Mouse (Mus musculus) urinary bladder, postnatal 25 days (tissue): ENCODE measurements around the gene Ttc38.
A peak's percentile ranks its signal among the peaks of the same experiment; 100 is the strongest.
"Not testable (repeated sequence)": the region's sequence is repeated elsewhere in the genome, so short reads cannot be mapped to it uniquely, and the experiment has no call there.

Experiments used
- DNase-seq: peaks from one replicate; pipeline ENCODE4 v3.0.0; 2022; ENCODE audit warnings: low spot score

The Ttc38 gene

DNA sequence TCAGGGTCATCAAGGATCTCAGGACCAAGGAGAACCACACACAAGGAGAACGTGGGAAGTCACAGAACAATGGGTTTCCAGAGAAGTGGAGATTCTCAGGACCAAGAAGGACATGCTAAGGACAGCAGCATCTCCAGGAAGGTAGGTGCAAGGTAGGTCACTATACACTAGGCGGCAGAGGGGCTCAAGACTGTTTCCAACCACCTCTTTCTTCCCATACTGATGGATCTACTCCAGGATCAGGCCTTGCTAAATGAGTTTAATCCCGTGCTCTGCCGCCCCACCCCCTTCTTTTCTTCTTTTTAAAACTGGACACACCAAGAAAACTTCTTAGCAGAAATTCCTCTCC lies 10.1 kb upstream of the Ttc38 start:
- no peak for DNase-seq

DNA sequence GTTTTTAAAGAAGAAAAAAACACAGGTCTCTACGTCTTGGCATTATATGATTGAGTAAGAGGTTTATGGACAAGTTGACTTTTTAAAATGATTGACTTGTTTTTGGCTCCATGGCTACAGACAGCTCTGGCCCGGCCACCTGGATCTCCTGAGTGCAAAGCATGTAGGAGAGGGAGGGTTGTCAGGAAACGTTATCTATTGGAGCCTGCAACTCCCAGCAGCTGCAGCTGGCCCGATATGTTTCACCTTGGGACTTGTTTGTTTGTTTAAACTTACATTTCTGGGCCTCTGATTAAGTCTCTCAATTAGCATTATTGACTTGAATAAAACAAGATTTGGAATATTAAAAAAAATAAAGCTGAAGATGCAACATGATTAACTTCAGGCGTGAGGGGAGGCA lies 5.4 kb upstream of the Ttc38 start:
- no peak for DNase-seq

DNA sequence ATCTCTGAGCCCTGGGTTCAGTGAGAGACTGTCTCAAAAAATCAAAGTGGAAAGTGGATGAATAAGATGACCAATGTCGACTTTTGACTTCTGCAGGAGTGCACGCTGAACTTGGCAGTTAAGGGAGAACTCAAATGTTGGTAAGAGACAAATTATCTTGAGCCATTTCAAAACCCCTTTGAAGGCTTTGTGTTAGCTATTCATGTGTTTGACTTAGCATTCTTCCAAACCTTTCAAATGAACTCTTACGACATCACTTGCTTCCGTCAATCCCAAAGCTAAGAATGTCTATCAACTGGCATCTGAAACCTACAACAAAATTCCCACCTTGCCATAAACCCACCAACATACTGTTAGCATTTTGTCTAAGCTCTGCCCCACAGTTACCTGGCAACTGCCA lies 4.0 kb upstream of the Ttc38 start:
- no peak for DNase-seq

DNA sequence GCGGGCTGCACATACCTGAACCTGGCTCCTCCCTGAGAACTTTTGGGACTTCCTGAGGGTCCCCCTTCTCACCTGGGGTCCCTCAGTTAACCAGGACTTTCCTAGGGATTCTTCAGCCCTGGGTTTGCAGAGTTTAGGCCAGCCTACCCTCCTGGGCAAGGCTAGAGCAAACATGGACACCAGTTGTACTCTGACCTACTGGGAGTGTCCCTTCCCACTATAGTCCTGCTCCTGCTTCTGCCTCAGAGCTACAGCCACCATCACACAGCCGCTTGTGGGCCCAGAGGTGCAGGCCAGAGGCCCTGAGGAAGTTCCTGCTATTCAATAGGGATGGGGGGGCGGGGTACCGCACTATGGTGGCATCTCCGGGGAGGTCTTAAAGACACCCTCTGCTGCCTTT lies 2.6 kb upstream of the Ttc38 start:
- DNase-seq: no peak

DNA sequence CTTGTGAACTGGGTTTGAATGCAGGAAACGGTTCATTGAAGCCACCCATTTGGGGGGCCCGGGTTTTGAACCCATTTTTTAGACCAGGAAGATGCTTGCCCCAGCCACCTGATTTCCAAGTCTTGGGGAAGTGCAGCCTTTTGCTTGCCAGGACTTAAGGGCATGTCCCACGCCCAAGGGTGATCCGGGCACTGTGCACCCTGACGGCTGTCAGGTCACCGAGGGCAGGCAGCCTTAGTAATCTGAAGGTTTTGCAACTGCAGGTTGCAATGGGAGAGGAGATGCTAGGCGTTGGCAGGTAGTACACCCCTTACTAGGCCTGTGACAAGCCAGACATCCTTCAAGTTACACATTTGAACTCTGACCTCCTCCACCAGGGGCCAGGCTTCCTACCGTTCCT lies 493 bp downstream of the Ttc38 start:
- DNase-seq: no peak

DNA sequence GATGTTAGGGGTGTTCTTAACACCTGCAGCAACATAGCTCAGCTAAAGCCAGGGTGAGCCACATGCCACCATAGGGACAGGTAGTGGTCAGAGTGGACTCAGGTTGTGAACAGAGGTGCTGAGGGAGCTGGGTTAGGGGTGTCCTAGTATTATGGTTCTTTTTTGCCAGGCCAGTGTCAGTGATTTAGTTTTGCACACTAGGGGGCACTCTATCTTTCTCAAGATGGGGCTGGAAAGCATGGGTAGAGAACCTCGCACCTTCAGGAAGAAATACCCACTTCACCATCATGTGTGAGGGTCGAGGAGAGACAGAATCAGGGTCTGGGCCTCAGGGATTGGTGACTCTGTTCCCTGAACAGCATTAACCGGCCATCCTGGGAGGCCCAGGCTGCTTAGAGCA lies 3.2 kb downstream of the Ttc38 start:
- DNase-seq: no peak

DNA sequence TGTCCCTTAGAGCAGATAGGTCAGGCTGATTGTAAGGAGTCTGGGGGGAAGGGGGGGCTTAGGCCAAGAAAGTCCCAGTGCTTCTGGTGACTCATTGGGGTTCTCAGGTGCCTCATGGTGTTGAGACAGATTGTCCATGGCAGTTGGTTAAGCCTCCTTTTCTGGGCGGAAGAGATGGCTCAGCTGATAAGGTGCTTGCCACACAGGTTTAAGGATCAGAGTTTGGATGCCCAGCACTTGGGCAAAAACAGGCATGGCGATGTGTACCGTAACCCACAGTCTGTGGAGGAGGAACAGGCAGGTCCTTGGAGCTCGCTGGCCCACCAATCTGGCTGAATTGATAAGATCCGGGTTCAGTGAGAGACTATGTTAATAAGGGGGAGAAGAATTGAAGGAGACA lies 4.8 kb downstream of the Ttc38 start:
- peak; percentile 37 for DNase-seq

DNA sequence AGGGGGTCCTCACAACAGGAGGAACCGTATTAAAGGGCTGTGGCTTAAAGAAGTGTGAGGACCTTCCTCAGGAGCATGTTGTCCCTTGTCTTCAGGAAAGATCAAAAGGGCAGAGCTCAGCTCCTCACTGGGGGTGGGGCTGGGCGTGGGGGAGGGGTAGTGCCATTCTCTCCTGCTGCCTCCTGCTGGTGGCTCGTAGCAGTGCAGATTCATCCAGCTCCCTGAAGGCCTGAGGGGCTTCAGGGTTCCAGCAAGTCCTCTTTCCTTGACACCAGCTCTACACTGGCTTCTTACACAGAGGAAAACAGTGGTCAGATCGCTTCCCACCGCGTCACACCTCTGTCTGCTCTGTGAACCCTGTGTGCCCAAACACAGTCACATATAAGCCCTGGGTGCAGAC lies 8.9 kb downstream of the Ttc38 start:
- no peak for DNase-seq

DNA sequence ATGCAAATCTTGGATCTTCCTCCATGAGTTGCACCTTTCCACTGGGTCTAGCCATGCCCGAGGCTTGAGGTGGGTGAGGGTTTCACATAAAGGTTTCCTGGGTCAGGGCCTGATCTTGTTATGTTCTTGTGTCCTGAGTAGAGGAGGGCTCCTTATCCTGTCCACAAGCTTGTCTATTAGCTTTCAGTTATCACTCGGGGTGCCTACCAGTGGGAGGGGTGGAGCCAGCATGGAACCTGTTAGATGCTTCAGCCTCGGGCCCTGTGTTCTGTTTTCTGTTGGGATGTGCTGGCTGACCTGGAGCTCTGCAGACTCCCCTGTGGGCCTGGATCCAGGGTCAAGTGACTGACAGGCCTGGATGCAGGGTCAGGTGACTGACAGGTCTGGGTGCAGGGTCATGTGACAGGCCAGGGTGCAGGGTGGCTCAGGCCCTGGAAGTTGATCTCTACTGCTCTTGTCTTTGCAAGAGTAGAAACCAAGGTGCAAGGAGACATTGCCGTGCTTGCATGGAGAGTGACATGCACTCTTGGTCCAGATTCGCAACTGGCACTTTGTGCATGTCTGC lies 9.8 kb downstream of the Ttc38 start:
- no peak for DNase-seq

DNA sequence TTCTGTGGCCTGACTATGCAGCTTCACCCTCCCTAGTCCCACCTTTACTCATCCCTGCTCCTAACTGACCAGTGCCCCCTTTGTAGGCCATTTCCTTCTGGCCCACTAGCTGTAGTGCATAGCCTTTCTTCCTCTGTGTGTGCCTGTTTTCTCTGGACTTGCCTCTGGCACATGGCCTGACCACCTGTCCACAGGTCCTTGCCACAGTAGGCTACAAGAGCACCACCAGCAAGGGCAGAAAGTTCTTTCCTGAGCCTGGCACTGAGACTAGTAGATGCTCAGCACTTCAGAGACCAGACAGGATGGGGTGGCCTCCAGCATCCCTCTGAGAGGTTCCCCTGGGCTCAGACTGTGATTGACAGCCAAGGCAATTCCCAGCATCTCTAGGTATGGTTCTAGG lies 13.0 kb downstream of the Ttc38 start:
- no peak for DNase-seq

DNA sequence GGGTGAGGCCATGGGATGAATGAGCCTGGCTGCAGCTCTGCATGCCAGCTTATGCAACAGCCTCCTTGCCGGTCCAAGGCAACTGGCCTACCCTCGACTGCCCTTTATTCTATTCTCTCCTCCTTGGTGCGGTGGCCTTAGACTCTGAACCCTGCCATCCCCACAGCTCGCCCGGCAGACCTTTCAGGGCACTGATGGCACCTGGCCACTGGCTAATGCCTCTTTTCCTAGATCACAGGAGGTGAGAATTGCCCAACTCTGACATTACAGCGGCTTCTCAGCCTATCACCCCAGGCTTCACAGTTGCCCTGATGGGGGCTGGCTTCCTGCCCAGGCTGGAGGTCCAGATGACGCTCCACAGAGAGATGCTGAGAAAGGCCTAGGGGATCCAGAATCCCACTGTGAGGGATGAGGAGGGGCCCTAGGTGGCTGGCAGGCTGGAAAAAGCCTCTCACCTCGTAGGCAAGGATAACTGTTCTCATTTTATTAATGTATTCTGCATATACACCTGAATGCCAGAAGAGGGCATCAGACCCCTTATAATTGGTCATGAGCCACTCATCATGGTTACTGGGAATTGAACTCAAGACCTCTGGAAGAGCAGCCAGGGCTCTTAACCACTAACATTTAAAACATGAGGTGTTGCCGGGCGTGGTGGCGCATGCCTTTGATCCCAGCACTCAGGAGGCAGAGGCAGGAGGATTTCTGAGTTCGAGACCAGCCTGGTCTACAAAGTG lies 19.7 kb downstream of the Ttc38 start:
- no peak for DNase-seq

DNA sequence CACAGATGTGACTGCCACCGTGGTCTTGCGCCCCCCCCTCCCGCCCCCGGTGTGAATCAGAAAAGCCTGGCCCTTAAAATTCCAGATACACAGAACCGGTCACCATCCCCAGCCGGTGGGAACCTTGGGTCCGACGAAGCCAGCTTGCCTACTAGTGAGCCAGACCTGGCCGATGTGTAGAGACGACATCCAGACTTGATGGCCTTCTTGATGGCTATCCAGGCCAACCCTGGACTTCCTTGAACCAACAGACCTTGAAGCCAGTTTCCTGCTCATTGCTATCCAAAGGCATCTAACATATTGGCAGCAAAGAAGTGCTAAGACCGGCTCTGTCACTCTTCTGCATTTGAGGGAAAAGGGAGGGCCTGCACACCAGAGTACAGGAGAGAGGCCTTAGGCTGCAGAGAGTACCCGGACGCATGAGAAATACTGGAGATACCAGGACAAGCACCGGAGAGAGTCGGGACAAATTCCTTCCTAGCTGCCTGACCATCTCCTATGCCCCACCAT lies 26.9 kb downstream of the Ttc38 start:
- DNase-seq: no peak

DNA sequence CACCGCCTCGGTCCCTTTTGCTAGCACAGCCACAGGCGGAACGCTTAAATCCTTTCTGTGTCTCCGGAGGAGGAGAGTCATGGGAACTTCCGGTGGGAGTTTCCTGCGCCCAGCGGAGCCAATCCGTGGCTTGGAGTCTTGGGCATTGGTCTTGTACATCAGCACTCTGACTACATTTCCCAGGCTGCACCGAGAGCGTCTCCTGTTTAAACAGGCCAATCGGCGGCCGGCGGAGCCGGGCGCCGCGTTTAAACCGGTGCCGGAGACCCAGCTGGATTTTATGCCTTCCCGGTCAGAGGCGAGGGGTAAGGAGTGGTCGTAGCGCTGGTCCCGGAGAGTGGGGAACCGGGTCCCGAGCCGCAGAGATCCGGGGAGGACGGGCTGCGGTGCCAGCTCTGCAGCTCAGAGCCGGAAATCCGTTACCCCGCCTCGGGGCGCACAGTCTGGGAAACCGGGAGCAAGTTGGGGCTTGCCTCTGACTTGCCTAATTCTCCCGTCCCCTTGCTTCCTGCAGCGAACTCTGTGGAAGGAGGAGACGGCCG lies 27.5 kb downstream of the Ttc38 start, which contains the start of gene Gtse1:
Gene Gtse1, plus strand, starts transcription at position 256 of the 542 bp plus-strand sequence.
- DNase-seq: peak; percentile 83

DNA sequence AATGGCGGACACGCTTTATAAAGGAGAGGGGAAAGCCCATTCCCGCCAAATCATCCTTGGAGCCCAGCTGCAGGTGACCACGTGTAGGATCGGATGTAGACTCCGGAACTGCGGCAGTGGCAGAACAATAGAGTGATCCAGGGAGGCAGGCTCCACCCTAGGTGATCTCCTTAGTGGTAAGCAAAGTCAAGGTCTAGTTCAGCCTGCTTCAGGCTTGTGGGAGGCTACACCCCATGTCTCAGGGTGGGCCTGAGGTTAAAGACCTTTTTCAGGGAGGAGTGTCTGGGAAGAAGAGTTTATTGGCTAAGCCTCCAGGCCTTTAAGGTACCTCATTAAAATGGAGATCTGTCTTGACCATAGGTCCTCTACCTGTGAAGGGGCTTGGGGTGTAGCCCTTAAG lies 33.8 kb downstream of the Ttc38 start:
- DNase-seq: not testable (repeated sequence)

DNA sequence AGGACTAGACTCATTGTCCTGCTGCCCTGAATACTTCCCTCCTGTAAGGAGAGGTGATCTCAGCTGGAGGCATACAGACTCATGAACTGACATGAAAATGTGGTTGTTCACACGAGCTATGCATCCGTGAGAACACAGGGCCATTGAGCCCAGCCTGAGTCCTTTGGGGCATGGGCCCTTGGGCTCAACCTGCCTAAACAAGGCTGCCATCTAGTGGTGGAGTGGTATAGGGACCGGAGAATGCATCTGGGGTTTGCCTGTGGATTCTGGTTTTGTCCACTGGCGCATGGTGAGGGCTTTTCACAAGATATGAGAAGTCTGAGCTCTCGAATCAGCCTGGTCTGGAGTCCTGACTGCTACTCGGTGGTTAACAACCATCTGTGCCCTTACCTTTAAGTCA lies 35.6 kb downstream of the Ttc38 start:
- DNase-seq: peak; percentile 72

DNA sequence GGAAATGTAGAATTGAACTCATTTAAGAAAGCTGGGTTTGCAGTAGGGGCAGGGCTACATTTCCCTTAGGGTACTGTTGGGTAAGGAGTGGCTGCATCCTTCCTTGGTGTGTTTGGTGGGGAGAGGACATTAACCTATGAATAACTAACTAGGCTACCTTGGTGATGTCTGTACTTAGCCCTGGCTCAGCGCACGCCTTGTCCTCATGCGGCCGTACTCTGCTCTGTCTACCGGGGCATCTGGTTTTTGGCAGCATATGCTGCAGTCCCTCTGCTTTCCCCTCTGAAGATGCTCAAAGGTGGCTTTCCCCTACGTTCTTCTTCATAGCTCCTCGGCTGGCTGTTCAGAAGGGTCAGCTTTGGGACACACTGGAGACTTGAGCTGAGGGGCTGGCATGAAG lies 45.2 kb downstream of the Ttc38 start:
- DNase-seq: no peak

DNA sequence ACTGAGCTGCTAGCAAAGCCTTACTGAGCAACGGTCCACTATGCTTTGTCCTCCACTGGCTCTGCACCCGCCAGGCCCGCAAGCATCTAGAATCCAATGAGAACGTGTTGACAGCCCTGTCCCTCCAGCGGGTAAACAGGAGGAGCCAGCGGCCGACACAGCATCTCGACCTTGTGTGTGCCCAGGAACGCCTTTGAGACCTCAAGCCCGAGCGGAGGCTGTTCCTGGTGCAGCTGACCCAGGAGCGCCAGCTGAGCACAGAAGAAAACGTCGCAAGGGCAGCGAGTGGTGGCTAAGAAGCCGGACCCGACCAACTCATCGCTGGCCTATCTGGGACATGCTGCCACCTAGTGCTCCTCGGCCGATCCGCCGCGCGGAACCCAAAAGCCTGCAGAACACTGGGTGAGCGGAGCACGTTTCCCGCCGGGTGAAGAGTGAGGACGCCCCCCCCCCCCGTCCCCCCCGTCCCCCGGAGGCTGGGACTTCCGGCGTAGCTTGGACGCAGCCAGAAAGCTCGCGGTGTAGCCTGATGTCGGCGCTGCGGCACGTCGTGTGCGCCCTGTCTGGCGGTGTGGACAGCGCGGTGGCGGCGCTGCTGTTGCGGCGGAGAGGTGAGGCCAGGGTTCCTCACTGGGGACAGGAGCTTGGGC lies 46.9 kb downstream of the Ttc38 start, which contains the start of gene Trmu:
Gene Trmu, plus strand, starts transcription at position 465 of the 650 bp plus-strand sequence.
- peak; percentile 75 for DNase-seq

DNA sequence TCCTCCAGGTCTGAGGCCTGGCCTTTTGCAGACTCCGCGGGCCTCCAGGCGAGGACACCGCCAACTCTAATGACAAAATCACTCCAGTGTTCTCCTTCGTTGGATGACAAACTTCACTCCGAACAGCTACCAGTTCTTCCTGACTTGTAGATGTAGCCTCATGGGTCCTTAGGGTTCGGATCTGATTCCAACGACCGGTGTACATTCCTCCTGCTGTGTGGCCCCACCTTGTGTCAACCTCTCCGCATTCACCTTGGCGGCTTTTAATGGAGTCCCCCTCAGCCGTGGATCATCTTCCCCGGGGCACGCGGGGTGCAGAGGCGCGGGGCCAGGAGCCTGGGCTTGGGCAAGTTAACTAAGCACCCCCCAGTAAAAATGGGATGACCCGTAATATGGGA lies 47.4 kb downstream of the Ttc38 start:
- peak; percentile 23 for DNase-seq

DNA sequence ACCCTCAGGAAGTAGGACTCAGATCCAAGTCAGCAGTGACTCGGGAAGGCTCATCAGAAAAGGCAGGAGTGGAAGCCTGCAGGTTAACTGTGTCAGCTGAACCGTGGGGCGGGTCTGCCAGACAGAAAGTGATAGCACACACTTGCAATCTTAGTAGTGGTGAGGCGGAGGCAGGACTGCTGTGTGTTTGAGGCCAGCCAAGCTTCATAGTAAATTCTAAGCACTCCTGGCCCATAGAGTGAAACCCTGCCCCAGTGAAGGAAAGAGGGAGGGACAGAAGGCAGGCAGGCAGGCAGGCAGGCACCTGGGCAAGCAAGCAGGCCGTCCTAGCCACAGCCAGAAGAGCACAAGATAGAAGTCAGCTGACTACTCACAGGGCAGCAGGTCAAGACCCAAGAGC lies 53.5 kb downstream of the Ttc38 start:
- no peak for DNase-seq

DNA sequence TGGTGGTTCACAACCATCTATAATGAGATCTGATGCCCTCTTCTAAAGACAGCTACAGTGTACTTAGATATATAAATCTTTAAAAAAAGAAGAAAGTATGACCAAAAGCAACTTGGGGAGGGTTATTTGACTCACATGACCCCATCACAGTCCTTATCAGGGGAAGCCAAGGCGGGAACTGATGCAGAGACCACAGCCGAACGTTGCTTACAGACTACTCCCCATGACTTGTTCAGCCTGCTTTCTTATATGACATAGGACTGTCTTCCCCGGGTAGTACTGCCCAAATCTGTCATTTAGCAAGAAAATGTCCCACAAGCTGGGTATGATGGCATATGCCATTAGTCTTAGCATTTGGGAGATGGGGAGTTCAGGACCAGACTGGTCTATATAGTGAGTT lies 57.1 kb downstream of the Ttc38 start:
- no peak for DNase-seq

DNA sequence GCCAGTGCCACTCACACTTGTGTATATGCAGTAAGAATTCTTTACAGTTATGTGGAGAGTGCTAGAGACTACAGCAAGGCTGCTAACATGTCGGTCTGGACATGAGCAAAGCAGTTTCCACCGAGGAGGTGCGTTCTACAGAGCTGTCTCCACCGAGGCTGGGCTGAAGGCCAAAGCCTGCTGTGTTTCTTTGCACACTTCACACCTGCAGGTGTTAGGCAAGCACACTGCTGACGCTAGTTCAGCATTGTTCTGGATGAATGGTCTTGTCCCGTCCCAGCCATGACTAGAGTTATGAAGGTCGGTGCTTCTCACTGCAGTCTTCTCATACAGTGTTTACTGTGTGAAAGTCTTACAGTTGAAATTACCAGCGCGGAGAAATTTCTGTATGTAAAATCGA lies 59.9 kb downstream of the Ttc38 start:
- no peak for DNase-seq

DNA sequence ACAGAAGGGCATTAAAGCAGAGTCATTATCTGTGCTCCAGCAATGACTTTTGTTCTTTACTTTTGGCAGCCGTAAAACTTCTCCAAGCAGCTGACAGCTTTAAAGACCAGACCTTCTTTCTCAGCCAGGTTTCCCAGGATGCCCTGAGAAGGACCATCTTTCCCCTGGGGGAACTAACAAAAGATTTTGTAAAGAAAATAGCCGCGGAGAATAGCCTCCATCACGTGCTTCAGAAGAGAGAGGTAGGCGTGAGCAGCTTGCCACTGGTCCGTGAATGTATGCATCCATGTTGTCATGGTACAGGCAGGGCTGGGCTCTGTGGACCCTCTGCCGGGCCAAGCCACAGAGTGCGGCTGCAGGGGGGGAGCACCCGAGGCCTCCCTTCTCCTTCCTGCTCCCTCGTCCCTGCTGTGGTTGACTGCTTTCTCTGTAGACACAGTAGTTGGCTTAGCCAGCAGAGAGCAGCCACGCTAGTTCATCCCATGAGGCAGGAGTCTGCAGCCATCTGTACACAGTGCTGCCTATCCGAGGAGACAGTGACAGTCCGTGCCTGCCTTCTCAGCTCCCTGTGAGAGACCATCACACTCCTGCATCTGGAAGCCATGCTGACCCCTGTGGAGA lies 60.5 kb downstream of the Ttc38 start:
- DNase-seq: no peak

DNA sequence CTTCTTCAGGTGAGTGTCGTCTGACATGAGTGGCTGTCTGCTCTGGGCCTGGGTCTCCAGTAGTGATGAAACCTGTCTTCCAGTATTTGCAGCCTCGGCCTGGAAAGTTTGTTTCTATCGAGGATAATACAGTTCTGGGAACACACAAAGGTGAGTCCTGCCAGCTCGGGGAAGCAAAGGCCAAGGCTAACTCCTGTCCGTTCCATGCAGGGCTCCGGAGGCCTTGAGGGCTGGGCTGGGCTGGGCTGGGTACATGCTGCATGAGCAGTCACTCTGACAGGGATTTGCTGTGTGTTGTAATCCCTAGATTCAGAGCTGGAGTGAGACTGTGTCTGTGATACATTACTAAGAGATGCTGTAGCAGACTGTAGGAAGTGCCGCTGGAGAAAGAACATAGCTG lies 61.8 kb downstream of the Ttc38 start:
- DNase-seq: no peak
